Mouse (Mus musculus) urinary bladder, adult 18-20 months (tissue): ENCODE results near the gene Slc16a3.

Experiments used
- DNase-seq, 2 experiments: peaks; one replicate each; pipeline ENCODE4 v3.0.0; 2022; ENCODE audit warnings: low spot score in 2 of 2, mixed read lengths in 2 of 2

Slc16a3 gene

DNA sequence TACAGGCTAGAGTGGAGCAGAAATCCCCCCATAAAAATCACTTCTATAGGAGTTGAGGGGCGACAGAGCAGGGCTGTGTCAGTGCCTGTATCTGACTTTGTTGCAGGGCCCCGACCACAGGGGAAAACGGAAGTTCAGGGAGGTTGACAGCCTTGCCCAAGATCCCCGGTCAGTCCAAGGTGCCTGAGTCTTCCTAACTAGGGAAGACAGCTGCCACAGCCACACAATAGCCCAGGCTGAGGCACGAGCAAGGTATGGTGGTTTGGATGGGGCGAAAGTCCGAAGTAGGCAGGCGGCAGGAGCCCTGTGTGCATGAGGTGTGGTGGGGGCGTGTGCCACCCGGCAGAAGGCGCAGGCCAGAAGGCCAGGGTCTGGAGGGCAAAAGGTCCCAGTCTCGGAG, at the start of gene Slc16a3:
Slc16a3 (plus strand) TSS at position 153 of the 400 bp plus-strand sequence.
- no peak for DNase-seq

DNA sequence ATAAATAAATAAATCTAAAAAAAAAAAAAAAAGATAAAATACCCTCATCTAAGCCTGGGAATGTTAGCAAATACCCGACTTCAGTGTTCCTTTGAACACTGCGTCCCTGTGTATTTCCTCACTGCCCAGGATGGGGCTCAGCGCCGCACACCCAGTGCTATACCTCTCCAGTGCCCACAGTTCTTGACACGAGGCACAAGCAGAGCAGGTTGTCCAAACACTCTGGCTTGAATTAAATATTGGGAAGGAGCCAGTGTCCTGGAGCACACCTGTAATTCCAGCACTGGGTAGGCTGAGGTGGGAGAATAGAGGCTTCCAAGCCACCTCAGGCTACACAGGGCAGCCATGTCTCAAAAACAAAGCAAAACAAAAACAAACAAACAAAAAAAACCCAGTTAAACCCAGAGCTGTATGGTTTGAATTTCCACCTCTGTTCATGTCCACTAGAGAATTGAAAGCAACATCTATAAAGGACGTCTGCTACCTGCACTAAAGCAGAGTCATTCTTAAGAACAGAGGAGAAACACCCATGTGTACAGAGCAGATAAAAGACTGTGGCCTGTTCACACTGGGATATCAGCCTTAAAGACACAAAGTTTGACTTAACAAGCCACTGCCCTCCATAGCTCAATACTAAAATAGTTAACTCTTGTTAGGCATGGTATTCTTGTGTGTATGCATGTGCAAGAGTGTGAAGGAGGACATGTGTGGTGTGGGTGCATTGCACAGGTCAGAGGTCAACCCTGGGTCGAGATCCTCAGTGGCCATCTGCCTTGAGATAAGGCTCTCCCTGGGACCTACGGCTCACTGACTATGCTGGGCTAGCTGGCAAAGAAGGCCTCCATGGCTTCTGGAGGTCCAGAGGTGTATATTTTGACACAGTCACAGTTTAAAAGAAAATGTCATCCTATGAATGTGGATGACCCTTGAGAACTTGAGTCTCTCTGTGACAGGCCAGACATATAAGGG, 47.7 kb upstream of the Slc16a3 start:
- DNase-seq = no peak

DNA sequence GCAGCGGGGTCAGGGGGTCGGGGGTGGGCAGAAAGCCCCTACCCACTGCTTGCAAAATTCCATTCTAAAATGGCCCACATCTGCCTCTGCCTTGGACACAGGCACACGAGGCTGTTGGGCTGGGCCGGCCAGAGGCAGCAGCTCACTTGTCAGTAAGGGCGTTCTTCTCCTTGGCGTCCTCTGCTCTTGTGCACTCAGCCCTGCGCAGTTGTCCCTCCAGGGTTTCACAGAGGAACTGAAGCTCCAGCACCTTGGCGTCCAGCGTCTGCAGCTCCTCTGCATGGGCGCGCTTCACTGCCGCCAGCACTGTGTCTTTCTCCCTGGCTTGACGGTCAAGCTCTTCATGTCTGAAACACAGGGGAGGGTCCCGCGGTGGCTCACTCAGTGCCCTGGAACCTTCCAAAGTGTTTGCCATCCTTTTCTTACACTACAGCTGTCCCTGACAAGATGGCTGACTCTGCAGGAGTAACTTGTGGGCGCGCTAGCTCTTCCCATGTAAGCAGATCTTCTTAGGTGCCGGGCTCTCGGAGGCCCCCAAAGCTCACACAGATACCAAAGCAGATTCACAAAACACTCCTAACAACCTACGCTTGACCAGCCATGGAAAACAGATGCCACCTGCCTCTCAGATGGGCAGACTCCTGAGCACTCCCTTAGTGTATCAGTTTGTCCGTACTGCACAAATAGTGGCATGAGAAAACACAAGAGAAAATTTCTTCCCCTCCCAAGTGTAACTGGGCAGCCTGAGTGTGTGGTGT, 46.4 kb upstream of the Slc16a3 start:
- no peak for DNase-seq

DNA sequence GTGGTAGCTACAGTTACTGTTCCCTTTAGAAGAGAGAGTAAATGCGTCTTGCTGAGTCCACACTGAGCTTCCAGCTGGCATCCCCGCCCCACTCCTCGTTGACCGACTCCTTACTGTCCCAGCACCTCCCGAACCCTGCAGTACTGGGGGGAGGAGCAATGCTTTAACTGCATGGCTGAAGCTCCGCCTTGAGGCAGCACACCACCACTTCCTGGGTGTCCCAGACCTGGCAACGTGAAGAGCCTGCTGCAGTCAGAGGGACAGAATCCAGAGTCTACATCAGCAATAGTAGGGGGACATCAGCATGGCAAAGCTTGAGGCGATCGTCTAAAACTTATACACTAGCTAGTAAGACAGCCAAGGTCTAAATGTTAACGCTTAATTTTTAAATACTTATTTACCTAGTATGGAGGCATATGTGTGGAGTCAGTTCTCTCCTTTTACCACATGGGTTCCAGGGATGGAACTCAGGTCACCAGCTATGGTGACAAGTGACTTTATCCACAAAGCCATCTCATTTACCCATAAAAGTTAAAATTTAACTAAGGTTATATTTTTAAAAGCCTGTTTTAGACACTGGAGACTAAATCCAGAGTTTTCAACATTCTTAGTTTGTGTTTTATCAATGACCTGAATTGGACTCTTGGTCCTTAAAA, 45.7 kb upstream of the Slc16a3 start:
- no peak for DNase-seq

DNA sequence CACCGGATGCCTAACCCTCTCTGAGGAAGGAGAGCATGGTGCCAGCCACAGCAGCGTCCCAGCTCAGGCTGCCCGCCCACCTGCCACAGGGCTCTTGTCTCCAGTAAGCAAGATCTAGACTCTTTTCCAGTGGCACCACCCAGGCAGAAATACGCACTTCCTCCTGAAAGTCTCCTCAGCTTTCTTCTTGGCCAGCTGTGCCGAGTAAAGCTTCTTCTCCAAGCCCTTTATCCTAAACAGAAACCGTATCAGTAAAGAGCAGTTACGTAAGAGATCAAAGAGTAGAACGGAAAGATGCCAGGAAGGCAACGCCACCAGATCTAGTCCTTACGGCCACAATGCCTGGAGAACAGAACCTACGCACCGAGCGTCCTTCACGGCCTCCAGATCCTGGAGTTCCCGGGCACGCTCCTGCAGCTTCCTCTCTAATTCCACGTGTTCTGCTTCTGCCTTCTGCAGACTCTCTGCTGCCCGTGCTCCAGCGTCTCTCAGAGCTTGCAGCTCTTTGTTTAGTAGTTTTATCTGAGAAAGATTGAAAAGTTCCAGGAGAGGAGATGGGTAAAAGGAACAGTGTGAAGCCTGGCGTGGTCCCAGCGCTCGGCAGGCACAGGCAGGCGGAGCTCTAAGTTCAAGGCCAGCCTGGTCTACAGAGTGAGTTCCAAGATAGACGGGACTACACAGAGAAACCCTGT, 45.0 kb upstream of the Slc16a3 start:
- no peak for DNase-seq

DNA sequence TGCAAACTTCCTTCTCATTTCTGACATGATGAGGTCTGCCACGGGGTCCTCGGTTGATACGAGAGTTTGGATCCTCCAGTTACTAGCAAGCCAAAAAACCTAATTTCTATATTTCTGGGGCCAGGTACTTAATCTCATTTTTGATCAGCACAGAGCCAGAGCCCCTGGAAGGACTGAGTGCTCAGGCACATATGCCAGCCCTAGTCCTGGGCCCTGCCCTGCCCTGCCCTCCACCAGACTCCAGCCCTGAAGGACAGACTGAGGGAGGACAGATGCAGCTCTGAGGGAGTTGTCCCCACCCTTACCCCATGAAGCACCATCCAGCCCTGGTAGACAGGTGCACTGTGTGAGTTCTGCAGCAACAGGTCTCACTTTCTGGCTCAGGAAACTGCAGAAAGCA, 43.7 kb upstream of the Slc16a3 start:
- DNase-seq = no peak

DNA sequence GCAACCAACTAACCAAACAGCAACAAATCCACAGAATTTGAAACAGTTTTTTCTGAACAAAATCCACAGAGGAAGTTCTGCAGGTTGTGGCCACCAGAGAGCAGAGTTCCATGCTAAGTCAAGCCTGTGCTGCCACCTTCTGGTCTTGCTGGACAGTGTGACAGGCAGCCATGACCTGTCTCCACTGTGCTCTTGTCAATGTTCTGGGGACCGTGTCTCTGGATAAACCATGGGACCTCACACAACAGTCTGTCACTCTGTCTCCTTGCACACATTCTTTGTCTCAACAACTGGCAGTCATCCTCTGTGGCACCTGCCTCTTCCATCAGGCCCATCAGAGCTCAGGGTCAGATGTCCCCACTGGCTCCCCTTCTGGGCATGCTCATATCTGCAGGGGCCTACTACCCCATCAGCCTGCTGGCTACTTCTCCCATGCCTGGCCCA, 42.8 kb upstream of the Slc16a3 start:
- peak; percentile 54 for DNase-seq

DNA sequence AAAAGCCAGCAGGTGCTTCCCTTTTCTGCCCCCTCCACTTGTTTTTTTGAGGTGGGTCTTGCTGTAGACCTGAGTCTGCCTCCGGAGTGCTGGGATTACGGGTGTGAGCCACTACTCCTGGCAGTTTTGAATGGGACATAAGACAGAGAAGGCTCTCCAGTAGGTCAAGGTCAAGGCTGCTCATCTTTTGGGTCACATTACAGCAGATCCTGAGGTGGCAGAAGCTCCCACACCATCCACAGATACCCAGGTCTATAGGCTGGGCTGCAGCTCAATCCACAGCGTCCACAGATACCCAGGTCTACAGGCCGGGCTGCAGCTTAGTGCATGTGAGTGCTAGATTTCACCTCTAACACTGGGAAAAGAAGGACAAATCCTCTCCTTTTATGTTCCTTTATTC, 34.5 kb upstream of the Slc16a3 start:
- DNase-seq = no peak

DNA sequence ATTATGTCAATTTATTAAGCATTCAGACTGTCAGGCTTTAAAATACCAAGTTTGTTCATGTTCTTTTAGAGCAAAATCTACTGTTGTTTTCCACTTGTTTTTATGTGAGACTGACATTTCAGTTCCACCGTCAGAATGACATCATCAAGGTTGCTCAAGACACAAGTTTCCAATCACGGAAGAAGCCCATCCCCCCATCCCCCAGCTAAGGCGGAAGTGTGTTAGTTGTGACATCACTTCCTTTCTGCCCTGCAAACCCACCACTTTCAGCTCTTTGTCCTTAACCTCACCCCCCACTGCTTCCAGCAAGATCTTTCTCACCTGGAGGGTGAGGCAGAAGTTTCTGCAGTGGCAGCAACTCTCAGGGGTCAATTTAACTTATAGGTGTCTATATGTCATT, 31.8 kb upstream of the Slc16a3 start:
- no peak for DNase-seq

DNA sequence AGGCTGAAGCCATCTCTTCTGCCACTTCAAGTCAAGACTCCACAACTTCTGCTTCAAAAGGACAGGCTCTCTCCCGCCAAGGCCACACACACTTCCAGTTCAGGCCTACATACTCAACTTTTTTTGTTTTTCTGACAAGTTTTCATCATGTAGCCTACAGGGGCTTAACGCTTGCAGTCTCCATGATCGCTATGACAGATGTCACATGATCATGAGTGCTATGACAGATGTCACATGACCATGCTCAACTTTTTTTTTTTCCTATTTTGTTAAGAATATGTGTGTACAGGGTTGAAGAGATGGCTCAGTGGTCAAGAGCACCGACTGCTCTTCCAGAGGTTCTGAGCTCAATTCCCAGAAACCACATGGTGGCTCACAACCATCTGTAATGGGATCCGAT, 30.5 kb upstream of the Slc16a3 start:
- no peak for DNase-seq

DNA sequence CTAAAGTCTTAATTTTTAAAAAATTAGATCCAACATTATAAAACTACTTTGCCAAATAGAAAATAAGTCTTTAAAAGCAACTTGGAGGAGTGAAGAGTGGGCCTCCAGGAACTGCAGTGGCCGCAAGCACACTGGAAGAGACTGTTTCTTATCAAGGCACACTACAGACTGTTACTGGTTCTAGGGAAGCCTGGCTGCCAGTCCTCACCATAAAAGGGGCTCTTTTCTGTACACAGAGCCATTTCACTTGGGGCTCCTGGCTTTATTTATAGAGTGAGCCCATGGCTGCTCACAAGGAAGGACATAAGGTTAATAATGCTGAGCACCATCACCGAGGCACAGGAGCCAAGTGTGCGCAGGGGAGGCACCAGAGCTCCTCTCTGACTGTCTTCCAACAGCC, 25.8 kb upstream of the Slc16a3 start:
- DNase-seq = no peak

DNA sequence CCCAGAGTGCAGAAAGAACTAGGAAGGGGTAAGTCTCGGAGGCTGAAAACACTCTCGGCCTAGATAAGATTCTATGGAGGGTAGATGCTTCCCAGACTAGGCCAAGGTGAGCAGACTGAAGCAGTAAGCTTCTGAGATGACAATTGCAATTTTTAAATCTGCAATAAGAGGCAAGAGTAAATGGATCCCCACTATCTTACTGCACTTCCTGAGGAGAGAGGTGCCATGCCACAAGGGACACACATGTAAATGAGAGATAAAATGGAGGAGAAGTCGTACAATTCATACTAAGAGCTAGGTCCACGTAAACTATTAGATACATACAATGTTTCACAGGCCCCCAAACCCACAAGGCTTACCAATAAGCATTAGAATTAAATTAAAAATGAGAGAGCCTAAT, 19.8 kb upstream of the Slc16a3 start:
- no peak for DNase-seq

DNA sequence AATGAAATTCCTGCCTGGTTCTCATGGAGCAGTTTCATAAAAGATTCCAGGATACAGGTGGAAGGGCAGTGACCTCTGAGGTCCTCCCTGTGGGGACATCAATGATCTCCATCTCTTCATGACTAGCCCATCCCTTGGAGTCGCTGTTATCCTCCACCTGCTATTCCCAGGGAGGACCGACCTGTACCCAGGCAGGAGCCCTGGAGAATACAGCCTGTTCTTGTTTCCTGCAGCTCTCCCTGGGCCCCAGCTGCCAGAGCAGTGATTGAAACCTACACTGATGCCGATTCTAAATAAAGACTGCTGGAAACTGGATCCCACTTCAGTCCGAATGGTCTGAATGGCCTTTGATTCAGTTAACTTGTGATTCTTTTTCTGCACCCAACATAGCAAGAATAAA, 16.8 kb upstream of the Slc16a3 start:
- DNase-seq = no peak

DNA sequence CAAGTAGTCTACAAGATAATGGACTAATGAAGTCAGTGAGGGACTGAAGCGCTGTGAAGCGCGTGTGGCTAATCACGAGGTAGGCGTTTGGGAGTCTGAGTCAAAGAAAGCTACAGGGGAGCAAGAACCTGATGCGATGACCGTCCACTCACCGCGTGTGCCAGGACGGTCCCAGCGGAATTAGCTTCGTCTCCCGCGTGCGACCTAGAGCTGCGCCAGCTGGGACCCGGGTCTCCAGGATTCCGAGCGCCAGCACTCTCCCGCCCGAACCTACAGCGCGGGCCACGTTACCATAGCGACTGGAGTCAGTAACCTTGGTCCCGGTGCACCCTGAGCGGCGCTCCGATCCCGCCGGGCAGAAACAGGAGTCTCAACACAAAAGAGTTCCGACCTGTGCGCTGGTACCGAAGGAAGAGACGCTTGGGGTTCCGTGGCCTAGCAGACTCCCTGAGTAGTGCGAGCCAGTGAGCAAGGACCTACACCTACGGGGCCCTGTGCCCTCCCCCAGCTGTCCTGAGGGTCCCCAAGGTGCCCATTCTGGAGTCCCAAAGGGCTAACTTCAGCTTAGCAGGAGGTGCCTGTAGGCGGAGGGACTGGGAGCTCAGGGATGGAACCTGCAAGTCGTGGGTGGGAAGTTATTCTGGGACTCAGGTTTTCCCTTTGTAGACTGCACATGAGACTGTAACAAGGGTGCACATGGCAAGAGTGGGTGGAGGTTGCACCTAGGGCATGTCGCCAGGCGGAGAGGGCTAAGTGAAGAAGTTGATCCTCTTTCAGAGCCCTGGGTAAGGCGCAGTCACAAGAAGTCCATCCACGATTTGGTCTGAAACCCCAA, 15.5 kb upstream of the Slc16a3 start, which contains the start of gene Ccdc57:
Ccdc57 (minus strand) TSS at position 309 of the 835 bp plus-strand sequence.
- DNase-seq = peak; percentile 80 to 95

DNA sequence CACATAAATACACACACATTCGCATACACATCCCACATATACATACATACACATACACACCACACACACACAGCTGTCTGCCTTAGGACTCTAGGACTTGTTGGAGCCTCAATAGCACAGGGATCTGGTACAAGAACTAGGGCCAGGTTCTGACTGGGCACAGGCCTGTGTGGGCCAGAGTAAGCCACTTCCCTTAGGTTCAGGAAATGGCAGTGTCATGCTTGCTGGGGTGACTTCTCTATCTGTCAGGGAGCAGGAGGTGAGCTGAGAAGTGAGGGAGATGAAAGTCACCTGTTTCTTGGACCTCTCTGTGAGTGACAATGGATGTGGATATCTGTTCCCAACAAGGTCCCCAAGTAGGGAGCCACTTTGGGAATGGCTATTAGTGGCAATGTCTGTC, 10.3 kb upstream of the Slc16a3 start:
- DNase-seq = no peak

DNA sequence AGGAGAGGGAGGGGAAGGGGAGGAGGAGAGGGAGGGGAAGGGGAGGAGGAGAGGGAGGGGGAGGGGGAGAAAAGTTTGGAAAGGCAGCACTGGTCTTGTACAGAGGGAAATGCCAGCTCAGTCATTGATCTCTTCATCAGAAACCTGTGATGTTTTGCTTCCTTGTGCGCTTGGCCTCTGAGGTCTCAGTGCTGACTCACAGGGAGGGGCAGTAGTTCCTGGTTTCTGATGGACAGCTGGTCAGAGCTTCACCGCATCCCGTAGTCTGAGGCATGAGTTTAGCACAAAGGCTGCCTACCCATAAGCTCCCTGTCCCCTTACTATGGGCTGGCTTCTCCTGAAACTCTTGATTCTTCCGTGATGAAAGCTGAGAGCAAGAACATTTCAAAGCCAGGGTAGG, 9.5 kb upstream of the Slc16a3 start:
- peak in 1 of 2 experiments; percentile 44 for DNase-seq

DNA sequence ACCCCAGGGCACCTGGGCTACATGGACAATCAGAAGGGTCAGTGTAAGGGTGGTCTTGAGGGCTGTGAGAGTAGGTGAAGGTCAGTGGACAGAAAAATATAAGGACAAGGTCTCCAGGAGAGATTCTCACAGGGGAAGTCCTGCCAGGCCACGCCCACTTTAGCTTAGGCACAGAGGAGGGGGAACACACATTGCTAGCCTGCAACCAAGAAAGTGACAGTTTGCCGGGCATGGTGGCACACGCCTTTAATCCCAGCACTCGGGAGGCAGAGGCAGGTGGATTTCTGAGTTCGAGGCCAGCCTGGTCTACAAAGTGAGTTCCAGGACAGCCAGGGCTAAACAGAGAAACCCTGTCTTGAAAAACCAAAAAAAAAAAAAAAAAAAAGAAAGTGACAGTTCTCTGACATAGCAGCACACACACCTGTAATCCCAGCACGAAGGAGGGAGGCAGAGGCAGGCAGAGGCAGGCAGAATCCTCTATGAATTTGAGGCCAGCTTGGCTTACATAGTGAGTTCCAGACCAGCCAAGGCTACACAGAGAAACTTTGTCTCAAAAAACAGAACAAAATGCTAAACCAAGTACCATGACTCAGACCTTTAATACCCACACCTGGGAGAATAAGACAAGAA, 8.5 kb upstream of the Slc16a3 start:
- no peak for DNase-seq

DNA sequence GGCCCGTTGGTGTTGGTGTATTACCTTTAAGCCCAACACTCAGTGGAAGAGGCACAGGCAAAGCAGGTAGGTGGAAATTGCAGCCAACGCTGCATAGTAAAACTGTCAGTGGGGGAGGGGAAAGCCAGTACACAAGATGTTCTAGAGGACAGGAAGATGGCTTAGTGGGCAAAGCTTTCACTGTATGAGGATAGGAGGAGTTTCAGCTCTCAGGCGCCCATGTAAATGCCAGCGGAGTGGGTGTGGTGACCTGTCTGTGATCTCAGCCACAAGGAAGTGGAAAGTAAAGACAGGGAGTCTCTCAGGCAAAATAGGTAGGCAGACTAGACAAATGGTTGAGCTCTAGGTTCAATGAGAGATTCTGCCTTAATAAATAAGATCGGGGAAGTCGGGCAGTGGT, 7.3 kb upstream of the Slc16a3 start:
- no peak for DNase-seq

DNA sequence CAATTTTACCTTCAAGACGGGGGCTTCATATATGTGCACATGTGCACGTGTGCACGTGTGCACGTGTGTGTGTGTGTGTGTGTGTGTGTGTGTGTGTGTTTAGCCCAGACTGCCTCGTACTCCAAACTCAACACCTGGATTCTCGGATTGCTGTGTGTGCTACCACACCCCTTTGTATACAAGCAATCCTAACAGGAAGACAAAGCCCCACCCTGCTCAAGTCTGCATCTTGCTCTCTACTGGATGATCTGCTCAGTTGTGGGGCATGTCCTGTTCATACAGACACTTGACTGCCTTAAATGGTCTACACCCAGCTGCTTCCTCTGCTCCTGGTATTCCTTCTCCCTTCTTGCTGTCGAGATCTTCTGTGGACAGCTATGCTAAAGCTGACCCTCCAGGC, 3.0 kb upstream of the Slc16a3 start:
- no peak for DNase-seq

DNA sequence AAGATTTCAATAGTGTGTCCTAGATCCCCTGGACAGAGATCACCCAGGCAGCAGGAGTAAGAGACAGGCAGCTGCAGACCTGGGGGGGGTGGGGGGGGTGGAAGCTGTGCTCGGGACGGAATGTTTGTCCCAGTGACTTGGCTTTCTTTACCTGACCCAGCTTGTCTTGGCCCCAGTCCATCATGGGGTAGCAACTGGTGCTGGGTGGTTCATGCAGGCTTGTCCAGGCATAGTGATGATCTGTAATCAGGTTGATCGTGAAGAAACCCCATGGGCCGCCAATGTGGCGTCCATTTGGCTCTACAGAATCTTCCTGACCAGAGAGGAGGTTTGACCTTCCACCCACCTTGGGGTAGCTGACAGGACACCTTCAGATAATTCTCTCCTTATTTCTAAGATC, 2.4 kb upstream of the Slc16a3 start:
- peak in 1 of 2 experiments; percentile 77 for DNase-seq
